Mouse (Mus musculus) ES-CJ7 (cell line): ENCODE measurements at regions not wholly inside any gene's neighbourhood (a gene's known extent, or its start where the extent isn't known, plus 50 kb on each side); places are given as distances from the start of the nearest gene placed in this dataset.

ENCODE experiments used
- DNase-seq: peaks from one replicate; pipeline ENCODE4 v3.0.0; 2011; ENCODE audit warnings: low read depth, low spot score

GRCm38 (mm10) chr4:131097421-131097820 is 153.2 kb downstream of the Matn1 start:
- DNase-seq = peak; percentile 71

- peak; percentile 73 for DNase-seq
Observed at GRCm38 (mm10) chr4:131100093-131100795, 156.1 kb downstream of the Matn1 start.

- peak; percentile 22 for DNase-seq
Observed at GRCm38 (mm10) chr4:131100796-131101156, 156.6 kb downstream of the Matn1 start.

GRCm38 (mm10) chr4:131102163-131102562 is 158.0 kb downstream of the Matn1 start:
- no peak for DNase-seq

GRCm38 (mm10) chr4:131107127-131107857 is 163.1 kb downstream of the Matn1 start:
- no peak for DNase-seq

GRCm38 (mm10) chr4:131112536-131112935 is 168.4 kb downstream of the Matn1 start:
- no peak for DNase-seq

GRCm38 (mm10) chr4:131113727-131114303 is 169.6 kb downstream of the Matn1 start:
- no peak for DNase-seq

- DNase-seq = peak; percentile 80
Observed at GRCm38 (mm10) chr4:131115247-131115646, 171.1 kb downstream of the Matn1 start.

- no peak for DNase-seq
Observed at GRCm38 (mm10) chr4:131118586-131118985, 174.4 kb downstream of the Matn1 start.

- no peak for DNase-seq
Observed at GRCm38 (mm10) chr4:131119621-131120020, 175.4 kb downstream of the Matn1 start.

- DNase-seq = no peak
Observed at GRCm38 (mm10) chr4:131120680-131121079, 176.5 kb downstream of the Matn1 start.

- DNase-seq = peak; percentile 91
Observed at GRCm38 (mm10) chr4:131125975-131126374, 181.8 kb downstream of the Matn1 start.

- DNase-seq = peak; percentile 65
Observed at GRCm38 (mm10) chr4:131126901-131127300, 182.7 kb downstream of the Matn1 start.

GRCm38 (mm10) chr4:131128646-131129045 is 184.5 kb downstream of the Matn1 start:
- no peak for DNase-seq

- peak; percentile 38 for DNase-seq
Observed at GRCm38 (mm10) chr4:131132201-131132600, 188.0 kb downstream of the Matn1 start.

GRCm38 (mm10) chr4:131132781-131133180 is 188.6 kb downstream of the Matn1 start:
- DNase-seq = no peak

GRCm38 (mm10) chr4:131135841-131136240 is 191.7 kb downstream of the Matn1 start:
- DNase-seq = peak; percentile 34

GRCm38 (mm10) chr4:131138891-131139290 is 194.7 kb downstream of the Matn1 start:
- peak; percentile 37 for DNase-seq

- DNase-seq = no peak
Observed at GRCm38 (mm10) chr4:131141890-131142465, 197.8 kb downstream of the Matn1 start.

GRCm38 (mm10) chr4:131145507-131145906 is 201.3 kb downstream of the Matn1 start:
- DNase-seq = no peak

GRCm38 (mm10) chr4:131148042-131148747 is 204.0 kb downstream of the Matn1 start:
- DNase-seq = no peak

GRCm38 (mm10) chr4:131149466-131149865 is 205.3 kb downstream of the Matn1 start:
- DNase-seq = no peak
